ENCODE assay signal across 28 mouse cellular contexts in genomic region chr11:103648656-103649055, GRCm38 (mm10). TPM values are rescaled to one million over a fixed set of nuclear protein-coding genes. Genes with fewer than 3 reads are reported as not detected.
A peak's percentile ranks its signal among the peaks of the same experiment; 100 is the strongest.
DNase-seq lines count a peak whose midpoint lies in the region; ATAC-seq and TF ChIP-seq lines count a peak whose summit lies in the region.
"Had no signal": no experiment of that assay in that cellular context is flagged by ENCODE, and none has a peak within 500 bp of the region (broad histone marks: within the 10 kb centered on the region; RNA-seq: fewer than 3 reads in every experiment).

No protein-coding gene starts in this region.

- H3K9me3 ChIP-seq in forebrain, embryonic 14.5 days (replicated peaks; ENCODE audit: control insufficient read depth, low read length) = no peaks in the 10 kb centered on the region
- no peaks in the 10 kb centered on the region for H3K9me3 ChIP-seq in forebrain, embryonic 12.5 days
- H3K9me3 ChIP-seq: forebrain, embryonic 15.5 days; hindbrain, embryonic 13.5 days had no signal

- H3K36me3 ChIP-seq in forebrain, embryonic 14.5 days (ENCODE audit: control insufficient read depth, insufficient read depth, low read length) = no peaks in the 10 kb centered on the region
- H3K36me3 ChIP-seq in forebrain, embryonic 12.5 days (replicated peaks) = no peaks in the 10 kb centered on the region
- no peaks in the 10 kb centered on the region for H3K36me3 ChIP-seq in testis, adult 2 months (ENCODE audit: control insufficient read depth, insufficient read depth, low read length)
- H3K36me3 ChIP-seq: forebrain, embryonic 15.5 days; heart, embryonic 12.5 days; hindbrain, embryonic 13.5 days had no signal

- TF ChIP-seq POLR2A in testis, adult 2 months (IDR thresholded peaks at IDR 0.05; ENCODE audit: control insufficient read depth, low read depth, low read length) = no peak

- ATAC-seq in forebrain, embryonic 14.5 days = no peak
- no peak for ATAC-seq in forebrain, embryonic 12.5 days (ENCODE audit: low FRiP score)
- ATAC-seq: activated CD4-positive, CD25-positive, alpha-beta regulatory T cell, adult 4 months; CD4-positive, CD25-positive, alpha-beta regulatory T cell, adult 4 months had no signal

- intact Hi-C loops in left cerebral cortex, adult 2 months (cut with DNase I) = loop anchor here (1.0 kb wide), 2 partner anchors 14 to 18 kb away; no protein-coding TSS in a partner anchor
- intact Hi-C loops in left cerebral cortex, postnatal 4 days (cut with DNase I) = no loop called here

- no peak overlapping the region for H3K9ac ChIP-seq in forebrain, embryonic 14.5 days (ENCODE audit: low read length)
- H3K9ac ChIP-seq in forebrain, embryonic 12.5 days = no peak overlapping the region
- H3K9ac ChIP-seq: forebrain, embryonic 15.5 days; heart, embryonic 12.5 days had no signal

- H3K27ac ChIP-seq in forebrain, embryonic 14.5 days (ENCODE audit: low read depth, low read length) = no peak overlapping the region
- H3K27ac ChIP-seq in forebrain, embryonic 12.5 days = no peak overlapping the region
- H3K27ac ChIP-seq in left cerebral cortex, adult 2 months = peak overlapping the region; percentile 84
- H3K27ac ChIP-seq in testis, adult 2 months (ENCODE audit: control insufficient read depth, insufficient read depth, low read depth, low read length) = no peak overlapping the region
- H3K27ac ChIP-seq: forebrain, embryonic 15.5 days; hindbrain, embryonic 13.5 days had no signal

- 12% methylated on average over 7 of the region's 7 CpGs for WGBS in forebrain, embryonic 14.5 days
- 23% methylated on average over 7 of the region's 7 CpGs for WGBS in forebrain, embryonic 12.5 days

- no peak for TF ChIP-seq CTCF in left cerebral cortex, adult 2 months (IDR thresholded peaks at IDR 0.05)
- no peak for TF ChIP-seq CTCF in testis, adult 2 months (IDR thresholded peaks at IDR 0.05; ENCODE audit: control insufficient read depth, insufficient read depth, insufficient replicate concordance, low read depth, low read length)

- peaks cover 3% of the 10 kb centered on the region; the same call in 1 of the 2 replicates for H3K4me1 ChIP-seq in forebrain, embryonic 14.5 days (ENCODE audit: control insufficient read depth, insufficient read depth, low read length)
- H3K4me1 ChIP-seq in forebrain, embryonic 12.5 days = peaks cover 14% of the 10 kb centered on the region
- H3K4me1 ChIP-seq in testis, adult 2 months (ENCODE audit: control insufficient read depth, insufficient read depth, low read length) = peaks cover 20% of the 10 kb centered on the region

- H3K27me3 ChIP-seq in forebrain, embryonic 14.5 days (replicated peaks; ENCODE audit: control insufficient read depth, insufficient read depth, low read length) = peaks cover 69% of the 10 kb centered on the region
- peaks cover 86% of the 10 kb centered on the region for H3K27me3 ChIP-seq in forebrain, embryonic 12.5 days
- no peaks in the 10 kb centered on the region for H3K27me3 ChIP-seq in testis, adult 2 months (ENCODE audit: control insufficient read depth, insufficient read depth, low read length)

- no peak overlapping the region for H3K4me3 ChIP-seq in forebrain, embryonic 14.5 days (ENCODE audit: low read depth, low read length)
- H3K4me3 ChIP-seq in forebrain, embryonic 12.5 days (replicated peaks) = no peak overlapping the region
- H3K4me3 ChIP-seq in left cerebral cortex, adult 2 months = peak overlapping the region; percentile 64
- peak overlapping the region; percentile 75 for H3K4me3 ChIP-seq in testis, adult 2 months (ENCODE audit: control insufficient read depth, low read depth, low read length)

- peak; percentile 22 for DNase-seq in forebrain, embryonic 14.5 days (ENCODE audit: low spot score)
- DNase-seq in left cerebral cortex, adult 2 months (ENCODE audit: extremely low spot score in 1 of 2, low spot score in 2 of 2) = no peak
- no peak for DNase-seq in left cerebral cortex, postnatal 4 days
- no peak for DNase-seq in testis, postnatal 10 days (ENCODE audit: low spot score)
- DNase-seq in testis, postnatal 14 days (ENCODE audit: low spot score) = peak; percentile 22
- DNase-seq in natural killer cell, adult 2 months (ENCODE audit: low spot score in 2 of 2) = no peak
- DNase-seq: cerebellum, adult 11 months; kidney, adult 8-10 months; kidney, postnatal 25 days had no signal

- no peak overlapping the region for H3K4me2 ChIP-seq in forebrain, embryonic 14.5 days (ENCODE audit: low read length)
- H3K4me2 ChIP-seq in forebrain, embryonic 12.5 days = no peak overlapping the region

RNA-seq across cellular contexts. Expression of gene Rprml, which starts 0.7 kb away (rescaled TPM):
- 2.3 and 3.2 TPM in 2 replicates for polyA plus RNA-seq in forebrain, embryonic 14.5 days (2014; fragmentation: Nextera tagmentation; extraction: Ambion mirVana)
- polyA plus RNA-seq in forebrain, embryonic 12.5 days (2016; fragmentation: Nextera tagmentation; extraction: Ambion mirVana) = not detected in 2 replicates
- 10 to 100 TPM; 92.5 to 92.7 TPM for total RNA-seq in left cerebral cortex, adult 2 months (2021)
- 10 to 100 TPM; 51.6 to 64.6 TPM for total RNA-seq in left cerebral cortex, postnatal 4 days (2021)
- 2.7 and 4.8 TPM in 2 replicates for polyA plus RNA-seq in testis, adult 2 months (2012; rRNA removed)
- total RNA-seq: heart, postnatal 25 days; megakaryocyte-erythroid progenitor cell, adult 5-6 weeks had no signal
- polyA plus RNA-seq: activated CD4-positive, CD25-positive, alpha-beta regulatory T cell, adult 4 months; CD4-positive, CD25-positive, alpha-beta regulatory T cell, adult 4 months; hindbrain, embryonic 13.5 days; intestine, embryonic 14.5 days; liver, embryonic 11.5 days; Patski; thymus, postnatal 0 days had no signal

RNA-seq across cellular contexts. Expression of gene Lyzl6, which starts 10.0 kb away (rescaled TPM):
- not detected in 2 replicates for polyA plus RNA-seq in forebrain, embryonic 14.5 days (2014; fragmentation: Nextera tagmentation; extraction: Ambion mirVana)
- polyA plus RNA-seq in forebrain, embryonic 12.5 days (2016; fragmentation: Nextera tagmentation; extraction: Ambion mirVana) = not detected in 2 replicates
- not detected for total RNA-seq in left cerebral cortex, adult 2 months (2021)
- total RNA-seq in left cerebral cortex, postnatal 4 days (2021) = not detected
- 231 and 296 TPM in 2 replicates for polyA plus RNA-seq in testis, adult 2 months (2012; rRNA removed)
- total RNA-seq: adrenal gland, postnatal 10 days; ES-E14; gastrocnemius, postnatal 4 days; heart, postnatal 25 days; layer of hippocampus, postnatal 25 days; megakaryocyte-erythroid progenitor cell, adult 5-6 weeks; midbrain, postnatal 0 days had no signal
- polyA plus RNA-seq: activated CD4-positive, CD25-positive, alpha-beta regulatory T cell, adult 4 months; CD4-positive, CD25-positive, alpha-beta regulatory T cell, adult 4 months; forebrain, embryonic 15.5 days; heart, embryonic 12.5 days; hindbrain, embryonic 13.5 days; intestine, embryonic 14.5 days; liver, embryonic 11.5 days; midbrain, postnatal 0 days; Patski; thymus, postnatal 0 days; urinary bladder, adult 2 months had no signal

RNA-seq across cellular contexts. Expression of gene Gm884, which starts 27.7 kb away (rescaled TPM):
- polyA plus RNA-seq in forebrain, embryonic 14.5 days (2014; fragmentation: Nextera tagmentation; extraction: Ambion mirVana) = not detected in 2 replicates
- not detected in 2 replicates for polyA plus RNA-seq in forebrain, embryonic 12.5 days (2016; fragmentation: Nextera tagmentation; extraction: Ambion mirVana)
- total RNA-seq in left cerebral cortex, adult 2 months (2021) = under 1 TPM; 0.05 to 0.07 TPM
- total RNA-seq in left cerebral cortex, postnatal 4 days (2021) = not detected
- 21.5 and 29.5 TPM in 2 replicates for polyA plus RNA-seq in testis, adult 2 months (2012; rRNA removed)
- total RNA-seq: adrenal gland, postnatal 10 days; gastrocnemius, postnatal 4 days; heart, postnatal 25 days; layer of hippocampus, postnatal 25 days; megakaryocyte-erythroid progenitor cell, adult 5-6 weeks had no signal
- polyA plus RNA-seq: activated CD4-positive, CD25-positive, alpha-beta regulatory T cell, adult 4 months; CD4-positive, CD25-positive, alpha-beta regulatory T cell, adult 4 months; forebrain, embryonic 15.5 days; heart, embryonic 12.5 days; hindbrain, embryonic 13.5 days; intestine, embryonic 14.5 days; liver, embryonic 11.5 days; midbrain, postnatal 0 days; Patski; thymus, postnatal 0 days; urinary bladder, adult 2 months had no signal

RNA-seq across cellular contexts. Expression of gene Gosr2, which starts 49.0 kb away (rescaled TPM):
- polyA plus RNA-seq in forebrain, embryonic 14.5 days (2014; fragmentation: Nextera tagmentation; extraction: Ambion mirVana) = 105 and 106 TPM in 2 replicates
- polyA plus RNA-seq in forebrain, embryonic 12.5 days (2016; fragmentation: Nextera tagmentation; extraction: Ambion mirVana) = 95.2 and 95.4 TPM in 2 replicates
- total RNA-seq in left cerebral cortex, adult 2 months (2021) = 10 to 100 TPM; 71.1 to 72.4 TPM
- total RNA-seq in left cerebral cortex, postnatal 4 days (2021) = 10 to 100 TPM; 74.3 to 84.6 TPM
- polyA plus RNA-seq in testis, adult 2 months (2012; rRNA removed) = 150 and 154 TPM in 2 replicates

Comparison
In these comparisons a context has a peak if more than half of its experiments do, and no peak if none do; other contexts are left out.
1. DNase-seq: peak in forebrain, embryonic 14.5 days (single experiment) and testis, postnatal 14 days (single experiment); none in left cerebral cortex, adult 2 months (0 of 2), left cerebral cortex, postnatal 4 days (single experiment), testis, postnatal 10 days (single experiment) and natural killer cell, adult 2 months (0 of 2).
2. H3K4me3 ChIP-seq: peak in left cerebral cortex, adult 2 months (single experiment) and testis, adult 2 months (single experiment); none in forebrain, embryonic 14.5 days (single experiment) and forebrain, embryonic 12.5 days (single experiment).
3. RNA of gene Lyzl6, which starts 10.0 kb away (polyA plus RNA-seq): 231 to 296 TPM in testis, adult 2 months; not detected in forebrain, embryonic 14.5 days and not detected in forebrain, embryonic 12.5 days; every median in the first group is over 100 times any median in the second.
4. RNA of gene Gm884, which starts 27.7 kb away (polyA plus RNA-seq): 21.5 to 29.5 TPM in testis, adult 2 months; not detected in forebrain, embryonic 14.5 days and not detected in forebrain, embryonic 12.5 days; every median in the first group is over 10 times any median in the second.